Mouse (Mus musculus): Measurements from ENCODE around the gene Ccdc173.
"Not testable (repeated sequence)": the region's sequence is repeated elsewhere in the genome, so short reads cannot be mapped to it uniquely, and the experiment has no call there.

The Ccdc173 gene

GRCm38 (mm10) chr2:69789429-69790069, at the start of gene Ccdc173, which contains the start of gene Phospho2:
Gene Ccdc173, minus strand, starts transcription at chr2:69789575.
Gene Phospho2, plus strand, starts transcription at chr2:69789623.
- peak; percentile 97 to 98 for DNase-seq (ENCODE audit: low spot score in 2 of 2)

DNA sequence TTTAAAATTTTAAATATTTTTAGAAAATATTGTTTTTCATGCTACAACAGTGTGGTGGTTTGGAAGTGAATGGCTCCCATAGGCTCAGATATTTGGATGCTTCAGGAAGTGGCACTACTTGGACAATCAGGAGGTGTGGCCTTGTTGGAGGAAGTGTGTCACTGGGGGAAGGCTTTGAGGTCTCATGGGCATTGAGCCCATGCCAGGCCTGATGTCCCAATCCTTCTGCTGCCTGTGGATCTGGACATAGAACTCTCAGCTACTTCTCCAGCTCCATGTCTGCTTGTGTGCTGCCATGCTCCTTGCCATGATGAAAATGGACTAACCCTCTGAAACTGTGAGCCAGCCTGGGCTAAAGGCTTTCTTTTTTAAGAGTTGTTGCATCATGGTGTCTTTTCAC, 49.3 kb upstream of the Ccdc173 start:
- no peak for DNase-seq (ENCODE audit: low spot score in 2 of 2)

DNA sequence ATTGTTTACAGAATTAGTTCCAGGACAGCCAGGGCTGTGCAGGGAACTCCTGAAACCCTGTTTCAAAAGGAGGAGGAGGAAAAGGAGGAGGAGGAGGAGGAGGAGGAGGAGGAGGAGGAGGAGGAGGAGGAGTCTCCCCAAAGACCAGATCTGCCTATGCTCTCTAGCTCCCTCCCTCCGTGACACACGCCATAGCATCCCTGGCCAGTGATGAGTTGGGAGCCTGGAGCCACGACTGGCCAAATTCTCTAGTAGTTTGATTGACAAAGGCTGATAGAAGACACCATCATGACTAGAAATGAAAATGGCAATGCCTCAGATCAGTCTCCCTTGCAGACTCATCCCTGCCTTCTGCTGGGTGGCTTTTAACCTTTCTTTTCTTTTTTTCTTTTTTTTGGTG, 48.6 kb upstream of the Ccdc173 start:
- DNase-seq (ENCODE audit: low spot score in 2 of 2), result no peak

- no peak for DNase-seq (ENCODE audit: low spot score in 2 of 2)
Measured at GRCm38 (mm10) chr2:69837244-69837967, 48.0 kb upstream of the Ccdc173 start.

- no peak for DNase-seq (ENCODE audit: low spot score in 2 of 2)
Measured at GRCm38 (mm10) chr2:69830116-69830515, 40.7 kb upstream of the Ccdc173 start.

DNA sequence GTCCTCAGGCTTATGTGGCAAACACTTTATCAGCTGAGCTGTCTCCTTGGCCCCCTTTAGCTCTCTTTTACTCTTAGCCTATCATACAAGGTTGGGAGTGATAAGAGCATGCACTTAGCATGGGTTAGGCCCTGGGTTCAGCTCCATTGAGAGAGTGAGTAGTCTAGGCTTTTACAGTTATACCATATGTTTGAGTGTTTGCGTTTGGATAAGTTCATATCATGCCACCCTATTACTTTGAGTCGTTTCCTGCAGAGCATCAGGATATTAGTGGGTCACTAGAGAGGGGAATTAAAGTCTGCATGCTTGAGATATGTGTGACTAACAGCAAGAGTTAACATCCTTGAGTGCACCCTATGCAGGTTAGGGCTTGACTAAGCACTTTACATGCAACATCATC, 40.3 kb upstream of the Ccdc173 start:
- DNase-seq (ENCODE audit: low spot score in 2 of 2), result no peak

DNA sequence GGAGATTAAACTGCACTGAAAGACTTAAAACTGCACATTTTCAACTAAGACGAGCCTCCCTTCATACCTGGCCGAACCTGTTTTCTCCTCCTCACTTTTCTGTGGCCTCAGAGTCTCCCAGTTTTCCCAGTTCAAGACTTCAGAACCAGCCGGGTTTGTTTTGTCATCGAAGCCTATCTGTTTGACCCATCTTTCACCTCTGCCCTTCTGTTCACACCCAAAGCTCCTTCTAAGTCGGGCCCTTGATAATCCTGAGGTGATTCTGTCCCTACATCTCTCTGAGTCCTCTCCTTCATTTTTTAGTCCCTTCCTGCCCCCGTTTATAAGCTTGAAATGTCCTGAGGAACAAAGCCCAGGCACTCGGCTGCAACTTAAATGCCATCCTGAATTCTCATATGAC, 38.7 kb upstream of the Ccdc173 start:
- DNase-seq (ENCODE audit: low spot score in 2 of 2), result no peak

DNA sequence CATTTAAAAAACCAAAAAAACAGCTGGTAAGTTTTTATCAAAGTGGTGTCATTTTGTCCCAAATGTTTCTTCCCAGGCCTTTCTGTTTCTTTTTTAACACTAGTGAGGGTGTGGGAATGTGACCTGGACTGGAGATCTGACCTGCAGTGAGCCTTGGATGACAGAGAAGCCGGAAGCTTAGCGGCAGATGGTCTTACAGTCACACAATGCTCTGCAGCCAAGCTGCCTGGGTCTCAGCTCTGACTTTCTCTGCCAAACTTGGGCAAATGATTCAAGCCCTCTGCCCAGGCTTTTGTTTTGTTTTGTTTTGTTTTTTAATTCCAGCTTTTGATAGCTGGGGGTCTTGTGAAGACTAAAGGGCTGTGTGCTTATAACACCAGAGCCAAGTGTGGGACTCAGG, 37.0 kb upstream of the Ccdc173 start:
- no peak for DNase-seq (ENCODE audit: low spot score in 2 of 2)

DNA sequence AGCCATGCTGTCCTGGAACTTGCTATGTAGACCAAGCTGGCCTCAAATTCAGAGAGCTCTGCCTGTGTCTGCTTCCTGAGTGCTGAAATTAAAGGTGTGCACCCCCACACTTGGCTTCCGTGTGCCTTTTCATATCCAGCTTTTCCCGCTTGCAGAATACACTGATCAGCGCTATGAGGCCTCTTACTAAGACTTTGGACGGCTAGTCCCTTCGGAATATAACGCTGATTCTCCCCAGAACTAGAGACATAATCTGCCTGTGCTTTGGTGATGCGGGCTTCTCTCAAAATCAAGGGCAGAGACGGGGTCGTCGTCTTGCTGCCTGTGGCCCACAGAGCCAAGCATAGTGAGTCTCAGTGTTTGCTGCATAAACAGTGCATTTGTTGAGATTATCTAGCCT, 36.5 kb upstream of the Ccdc173 start:
- no peak for DNase-seq (ENCODE audit: low spot score in 2 of 2)

- DNase-seq (ENCODE audit: low spot score in 2 of 2), result no peak
Measured at GRCm38 (mm10) chr2:69823129-69823677, 33.8 kb upstream of the Ccdc173 start.

DNA sequence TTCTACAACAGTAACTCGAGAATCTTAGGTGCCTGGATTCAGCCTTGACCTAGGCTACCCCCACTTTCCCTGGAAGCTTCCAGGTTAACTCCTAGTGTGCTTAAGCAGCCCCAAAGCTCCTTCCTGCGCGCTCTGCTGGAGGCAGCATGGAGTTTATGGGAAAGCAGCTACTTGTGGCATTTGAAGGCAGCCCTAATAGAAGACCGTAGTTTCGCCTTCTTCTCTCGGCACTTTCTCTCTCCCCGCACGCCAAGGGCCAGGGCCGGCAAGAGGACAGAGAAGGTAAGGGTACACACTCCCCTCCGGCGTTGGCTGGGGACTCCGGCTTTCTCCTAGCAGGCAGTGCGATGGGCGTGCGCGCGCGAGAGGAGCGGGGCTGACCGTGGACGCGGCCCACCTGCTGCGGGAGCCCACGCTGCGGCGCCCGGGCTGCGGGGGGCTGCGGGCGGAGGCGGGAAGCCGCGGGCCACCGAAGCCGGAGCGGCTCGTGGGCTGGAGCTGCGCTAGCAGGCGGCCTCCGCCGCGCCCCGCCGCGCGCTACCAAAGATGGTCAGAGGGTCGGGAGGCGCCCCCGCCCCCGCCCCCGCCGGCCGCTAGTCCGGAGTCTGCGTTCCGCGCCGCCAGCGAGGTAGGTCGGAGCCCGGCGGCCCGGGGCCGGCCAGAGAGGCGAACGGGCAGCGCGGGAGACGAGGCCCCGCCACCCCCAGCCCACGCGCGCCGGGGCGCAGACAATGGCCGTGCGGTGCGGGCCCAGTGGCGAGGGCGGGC, 33.2 kb upstream of the Ccdc173 start:
- DNase-seq (ENCODE audit: low spot score in 2 of 2), result peak in 1 of 2 experiments; percentile 2

DNA sequence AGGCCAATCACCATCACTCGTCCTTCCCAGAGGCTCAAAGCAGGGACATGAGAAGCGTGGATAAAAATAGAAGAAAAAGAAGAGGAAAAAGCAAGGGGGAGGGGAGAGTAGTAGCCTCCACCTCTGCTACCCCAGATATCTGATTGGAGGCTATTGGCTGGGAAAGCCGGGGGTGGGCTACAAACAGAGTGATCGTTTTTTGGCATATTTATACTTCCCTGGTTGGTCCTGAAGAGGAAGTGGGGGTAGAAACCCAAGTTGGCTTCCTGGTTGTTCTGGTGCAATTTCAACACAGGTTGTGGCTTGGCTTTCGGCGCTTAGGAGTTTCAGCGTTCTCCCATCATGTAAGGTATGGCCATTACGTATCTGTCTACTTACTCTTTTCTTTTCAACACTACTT, 32.3 kb upstream of the Ccdc173 start, which contains the start of gene Klhl23:
Gene Klhl23 (plus strand): TSS at position 234 of the 400 bp plus-strand sequence.
- DNase-seq (ENCODE audit: low spot score in 2 of 2), result no peak

DNA sequence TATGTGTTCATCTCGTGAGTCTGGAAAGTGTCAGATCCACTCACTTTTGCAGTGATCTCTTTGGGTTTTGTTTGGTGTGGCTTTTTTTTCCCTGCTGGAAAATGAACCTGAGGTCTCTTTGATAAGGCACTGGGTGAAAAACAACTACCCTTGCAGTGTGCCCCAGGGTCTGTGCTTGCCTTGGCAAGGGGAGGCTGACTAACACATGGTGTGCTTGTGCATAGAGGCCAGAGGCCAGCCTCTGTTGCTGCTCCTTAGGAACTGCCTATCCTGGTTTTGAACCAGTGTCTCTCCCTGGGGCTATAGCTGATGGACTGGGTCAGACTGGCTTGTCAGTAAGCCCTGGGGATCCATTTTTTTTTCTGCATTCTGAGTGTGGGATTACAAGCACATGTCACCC, 30.8 kb upstream of the Ccdc173 start:
- no peak for DNase-seq (ENCODE audit: low spot score in 2 of 2)

DNA sequence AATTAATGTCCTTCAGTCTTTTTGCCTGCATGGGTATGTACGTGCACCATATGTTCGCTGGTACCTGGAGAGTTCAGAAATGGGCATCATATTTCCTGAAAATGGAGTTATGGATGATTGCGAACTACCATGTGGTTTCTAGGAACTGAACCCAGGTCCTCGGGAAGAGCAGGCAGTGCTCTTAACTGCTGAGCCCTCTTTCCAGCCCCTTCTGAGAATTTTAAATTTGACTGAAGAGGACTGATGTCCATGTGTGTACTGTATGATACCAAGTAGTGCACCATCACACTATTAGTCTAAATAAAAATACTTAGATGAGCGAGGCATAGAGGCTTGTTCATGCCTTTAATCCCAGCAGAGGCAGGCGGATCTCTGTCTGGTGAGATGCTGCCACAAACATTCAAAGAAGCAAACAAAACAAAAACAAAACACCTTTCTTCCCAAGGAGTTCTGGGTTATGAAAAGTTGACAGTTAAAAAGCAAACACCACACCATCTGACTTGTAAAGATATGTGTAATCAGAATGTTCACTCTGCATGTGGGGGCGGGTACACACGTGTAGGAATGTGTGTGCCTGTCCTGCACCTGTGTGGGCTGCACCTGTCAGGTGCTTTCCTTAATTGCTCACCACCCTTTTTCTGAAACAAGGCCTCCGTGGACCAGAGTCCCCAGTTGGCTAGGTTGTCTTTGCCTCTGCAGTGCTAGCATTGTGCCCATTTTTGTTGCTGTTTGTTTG, 29.1 kb upstream of the Ccdc173 start:
- DNase-seq (ENCODE audit: low spot score in 2 of 2), result no peak

GRCm38 (mm10) chr2:69816575-69816974, 27.2 kb upstream of the Ccdc173 start:
- no peak for DNase-seq (ENCODE audit: low spot score in 2 of 2)

- DNase-seq (ENCODE audit: low spot score in 2 of 2), result not testable (repeated sequence)
Measured at GRCm38 (mm10) chr2:69811349-69811748, 22.0 kb upstream of the Ccdc173 start.

- DNase-seq (ENCODE audit: low spot score in 2 of 2), result no peak
Measured at GRCm38 (mm10) chr2:69810169-69810568, 20.8 kb upstream of the Ccdc173 start.

GRCm38 (mm10) chr2:69804663-69805062, 15.3 kb upstream of the Ccdc173 start:
- not testable (repeated sequence) for DNase-seq (ENCODE audit: low spot score in 2 of 2)

DNA sequence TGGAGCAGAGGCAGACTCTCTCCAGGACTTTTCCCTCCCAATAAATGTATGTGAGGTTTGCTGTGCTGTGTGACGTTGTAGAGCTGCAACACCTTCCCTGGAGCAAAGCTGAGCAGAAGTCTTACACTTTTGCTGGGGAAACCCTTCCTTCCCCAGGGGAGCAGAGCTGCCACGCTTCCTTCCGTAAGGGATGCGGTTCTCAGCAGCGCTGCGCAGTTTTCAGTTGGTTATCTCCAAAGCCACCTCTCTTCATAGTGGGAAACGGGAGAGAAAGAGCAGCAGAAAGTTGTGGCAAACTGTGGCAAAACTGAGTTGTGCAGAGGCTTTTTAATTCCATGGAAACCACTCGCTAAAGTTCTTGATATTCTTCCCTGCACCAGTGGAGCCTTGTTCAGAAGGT, 14.4 kb upstream of the Ccdc173 start:
- DNase-seq (ENCODE audit: low spot score in 2 of 2), result no peak

GRCm38 (mm10) chr2:69802911-69803312, 13.5 kb upstream of the Ccdc173 start:
- DNase-seq (ENCODE audit: low spot score in 2 of 2), result peak; percentile 72 to 81

DNA sequence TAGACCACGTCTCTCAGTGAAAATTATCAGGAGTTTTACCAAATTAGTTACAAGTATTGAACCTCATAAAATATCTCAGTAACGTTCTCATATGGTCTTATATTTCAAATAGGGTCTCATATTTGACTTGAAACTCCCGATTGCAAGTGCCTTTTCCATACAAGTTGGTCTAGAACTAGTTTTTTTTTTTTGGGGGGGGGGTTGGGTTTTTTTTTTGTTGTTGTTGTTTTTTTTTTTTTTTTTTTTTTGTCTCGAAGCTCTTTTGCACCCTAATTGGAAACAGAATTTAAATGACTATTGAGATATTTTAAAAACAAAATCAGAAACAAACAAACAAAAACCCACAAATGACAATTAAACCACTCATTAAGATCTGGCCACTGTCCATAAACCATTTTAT, 1.3 kb upstream of the Ccdc173 start:
- no peak for DNase-seq (ENCODE audit: low spot score in 2 of 2)

- peak; percentile 75 to 81 for DNase-seq (ENCODE audit: low spot score in 2 of 2)
Measured at GRCm38 (mm10) chr2:69790285-69790684, 910 bp upstream of the Ccdc173 start.
